Mouse (Mus musculus) lung, postnatal 0 days (tissue): ENCODE measurements around the gene Sox5.

ENCODE experiments used
- CTCF ChIP-seq: IDR thresholded peaks from 2 replicates; pipeline ENCODE4 v1.5.1; 2016; ENCODE audit warnings: antibody characterized with exemption, mild to moderate bottlenecking
- EP300 ChIP-seq: IDR thresholded peaks from 2 replicates; pipeline ENCODE4 v1.6.1; 2016; ENCODE audit warnings: antibody characterized with exemption, mild to moderate bottlenecking, control low read depth

DNA sequence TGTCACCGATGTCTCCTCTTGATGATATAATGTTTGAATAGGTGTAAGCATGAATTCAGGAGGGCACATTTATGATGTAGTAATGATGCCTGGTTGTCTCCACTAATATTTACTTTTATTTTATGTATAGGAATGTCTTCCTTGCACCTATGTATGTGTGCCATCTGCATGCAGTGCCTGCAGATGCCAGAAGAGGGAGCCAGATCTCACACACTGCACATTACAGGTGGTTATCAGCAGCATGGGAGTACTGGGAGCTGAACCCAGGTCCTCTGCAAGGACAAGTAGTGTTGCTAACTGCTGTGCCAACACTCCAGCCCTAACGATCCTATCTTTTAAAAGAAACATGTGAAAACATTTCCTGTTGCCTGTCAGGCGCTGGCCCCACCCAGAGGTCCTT lies 442.2 kb downstream of the Sox5 start:
- TF ChIP-seq CTCF = peak; percentile 40
- TF ChIP-seq EP300 = no peak
